Mouse (Mus musculus) bone marrow macrophage, adult 2 months (primary cell): ENCODE data around the gene Ppp1r14c. TPM values are rescaled to one million over a fixed set of nuclear protein-coding genes. Genes with fewer than 3 reads are reported as not detected.

Experiments used
- H3K27ac ChIP-seq: 2 replicates; pipeline ENCODE4 v1.5.1; 2012; ENCODE audit warnings: low read depth, low read length; ENCODE audit not compliant: insufficient read depth
- H3K4me1 ChIP-seq: 2 replicates; pipeline ENCODE4 v1.6.1; 2012; ENCODE audit warnings: low read length; ENCODE audit not compliant: control insufficient read depth, insufficient read depth
- H3K4me3 ChIP-seq: 2 replicates; pipeline ENCODE4 v1.5.1; 2012; ENCODE audit warnings: mild to moderate bottlenecking, low read length, moderate library complexity; ENCODE audit not compliant: insufficient read depth
- CTCF ChIP-seq: IDR thresholded peaks from 2 replicates; pipeline ENCODE4 v1.5.1; 2012; ENCODE audit warnings: low read depth, mild to moderate bottlenecking, low read length, moderate library complexity
- POLR2A ChIP-seq: IDR thresholded peaks from 2 replicates; pipeline ENCODE4 v1.6.1; 2012; ENCODE audit warnings: mild to moderate bottlenecking, low read depth, low read length, borderline replicate concordance
- polyA plus RNA-seq: library from polyadenylated mRNA; stranded (reverse); fragments of >200 nt; gene quantifications from 2 replicates; pipeline ENCODE4 v1.2.4, GENCODE M21; 2012; ENCODE audit not compliant: missing spikeins, insufficient read depth, insufficient read length

Gene Ppp1r14c
- polyA plus RNA-seq, 1 experiment = 0.46 TPM

GRCm38 (mm10) chr10:3509663-3510277 lies 143.9 kb downstream of the Ppp1r14c start:
- no peak for TF ChIP-seq POLR2A
- no peak for TF ChIP-seq CTCF
- no peak overlapping the region for H3K27ac ChIP-seq
- H3K4me1 ChIP-seq = no peaks in the 10 kb centered on the region
- H3K4me3 ChIP-seq = no peak overlapping the region

- no peak overlapping the region for H3K4me3 ChIP-seq
- no peak overlapping the region for H3K27ac ChIP-seq
- no peak for TF ChIP-seq POLR2A
- TF ChIP-seq CTCF = no peak
- H3K4me1 ChIP-seq = no peaks in the 10 kb centered on the region
Observed at GRCm38 (mm10) chr10:3510486-3510885, 144.6 kb downstream of the Ppp1r14c start.

- no peak for TF ChIP-seq CTCF
- TF ChIP-seq POLR2A = no peak
- H3K27ac ChIP-seq = no peak overlapping the region
- H3K4me1 ChIP-seq = no peaks in the 10 kb centered on the region
- no peak overlapping the region for H3K4me3 ChIP-seq
Observed at GRCm38 (mm10) chr10:3511401-3511800, 145.5 kb downstream of the Ppp1r14c start.

GRCm38 (mm10) chr10:3512620-3513305 lies 146.9 kb downstream of the Ppp1r14c start:
- H3K27ac ChIP-seq = no peak overlapping the region
- H3K4me3 ChIP-seq = no peak overlapping the region
- no peaks in the 10 kb centered on the region for H3K4me1 ChIP-seq
- TF ChIP-seq POLR2A (no peak), CTCF (no peak)

GRCm38 (mm10) chr10:3513947-3514346 lies 148.1 kb downstream of the Ppp1r14c start:
- TF ChIP-seq POLR2A = no peak
- no peak for TF ChIP-seq CTCF
- H3K27ac ChIP-seq = no peak overlapping the region
- no peaks in the 10 kb centered on the region for H3K4me1 ChIP-seq
- H3K4me3 ChIP-seq = no peak overlapping the region

Other genes with a start within 250 kb of the Ppp1r14c start
- gene H60c, start 98.3 kb upstream of the Ppp1r14c start, polyA plus RNA-seq = not detected in 2 replicates
- not detected in 2 replicates for gene Iyd, start 174.2 kb downstream of the Ppp1r14c start, polyA plus RNA-seq